Mouse (Mus musculus): ENCODE data around the gene Pgpep1l. TPM values are rescaled to one million over a fixed set of nuclear protein-coding genes. Genes with fewer than 3 reads are reported as not detected.

The Pgpep1l gene
- polyA plus RNA-seq, 1 experiment from 2014 or later = not detected

GRCm38 (mm10) chr7:68213842-68214241, 50.2 kb downstream of the Pgpep1l start:
- Histone ChIP-seq H3K36me3 (peaks cover 97% of the 10 kb centered on the region), H3K4me2 (no peak overlapping the region), H3K9me3 (no peaks in the 10 kb centered on the region), H3K4me1 (replicated peaks) (no peaks in the 10 kb centered on the region), H3K27me3 (no peaks in the 10 kb centered on the region), H3K27ac (no peak overlapping the region), H3K9ac (replicated peaks) (no peak overlapping the region), H3K4me3 (replicated peaks) (no peak overlapping the region)
- ATAC-seq (ENCODE audit: insufficient number of reproducible peaks, insufficient read depth, low FRiP score, low TSS enrichment, low read depth) = no peak
- WGBS = 93% methylated on average over 5 of the region's 5 CpGs

- no peak overlapping the region for H3K9ac ChIP-seq (replicated peaks)
- H3K4me3 ChIP-seq (replicated peaks) = no peak overlapping the region
- H3K4me2 ChIP-seq = no peak overlapping the region
- H3K9me3 ChIP-seq = no peaks in the 10 kb centered on the region
- H3K27ac ChIP-seq = no peak overlapping the region
- peaks cover 97% of the 10 kb centered on the region for H3K36me3 ChIP-seq
- no peaks in the 10 kb centered on the region for H3K27me3 ChIP-seq
- no peaks in the 10 kb centered on the region for H3K4me1 ChIP-seq (replicated peaks)
- no peak for ATAC-seq (ENCODE audit: insufficient number of reproducible peaks, insufficient read depth, low FRiP score, low TSS enrichment, low read depth)
- WGBS = 94% methylated on average over 7 of the region's 7 CpGs
These were observed 52.1 kb downstream of the Pgpep1l start for GRCm38 (mm10) chr7:68211883-68212282.

GRCm38 (mm10) chr7:68210417-68210816, 53.6 kb downstream of the Pgpep1l start:
- ATAC-seq (ENCODE audit: insufficient number of reproducible peaks, insufficient read depth, low FRiP score, low TSS enrichment, low read depth) = no peak

GRCm38 (mm10) chr7:68209039-68209438, 55.0 kb downstream of the Pgpep1l start:
- no peak overlapping the region for H3K27ac ChIP-seq
- H3K4me3 ChIP-seq (replicated peaks) = no peak overlapping the region
- 94% methylated on average over 6 of the region's 6 CpGs for WGBS
- no peak overlapping the region for H3K9ac ChIP-seq (replicated peaks)
- H3K4me2 ChIP-seq = no peak overlapping the region
- no peak for ATAC-seq (ENCODE audit: insufficient number of reproducible peaks, insufficient read depth, low FRiP score, low TSS enrichment, low read depth)
- no peaks in the 10 kb centered on the region for H3K4me1 ChIP-seq (replicated peaks)
- no peaks in the 10 kb centered on the region for H3K27me3 ChIP-seq
- H3K36me3 ChIP-seq = peaks cover 97% of the 10 kb centered on the region
- no peaks in the 10 kb centered on the region for H3K9me3 ChIP-seq

More at GRCm38 (mm10) chr7:68210417-68210816, 53.6 kb downstream of the Pgpep1l start:
- no peaks in the 10 kb centered on the region for H3K9me3 ChIP-seq
- peaks cover 97% of the 10 kb centered on the region for H3K36me3 ChIP-seq
- no peak overlapping the region for H3K27ac ChIP-seq
- no peak overlapping the region for H3K9ac ChIP-seq (replicated peaks)
- 85% methylated on average over 4 of the region's 4 CpGs for WGBS
- H3K27me3 ChIP-seq = no peaks in the 10 kb centered on the region
- no peaks in the 10 kb centered on the region for H3K4me1 ChIP-seq (replicated peaks)
- no peak overlapping the region for H3K4me3 ChIP-seq (replicated peaks)
- no peak overlapping the region for H3K4me2 ChIP-seq

GRCm38 (mm10) chr7:68205776-68206427, 58.1 kb downstream of the Pgpep1l start:
- no peak for ATAC-seq (ENCODE audit: insufficient number of reproducible peaks, insufficient read depth, low FRiP score, low TSS enrichment, low read depth)

GRCm38 (mm10) chr7:68199609-68200008, 64.4 kb downstream of the Pgpep1l start:
- H3K27ac ChIP-seq = no peak overlapping the region
- no peak for ATAC-seq (ENCODE audit: insufficient number of reproducible peaks, insufficient read depth, low FRiP score, low TSS enrichment, low read depth)
- no peaks in the 10 kb centered on the region for H3K27me3 ChIP-seq
- H3K4me3 ChIP-seq (replicated peaks) = no peak overlapping the region
- no peaks in the 10 kb centered on the region for H3K4me1 ChIP-seq (replicated peaks)
- H3K36me3 ChIP-seq = peaks cover 99% of the 10 kb centered on the region
- WGBS = 96% methylated on average over 7 of the region's 7 CpGs
- no peak overlapping the region for H3K9ac ChIP-seq (replicated peaks)
- H3K9me3 ChIP-seq = no peaks in the 10 kb centered on the region
- no peak overlapping the region for H3K4me2 ChIP-seq

More at GRCm38 (mm10) chr7:68205776-68206427, 58.1 kb downstream of the Pgpep1l start:
- Histone ChIP-seq H3K4me2 (no peak overlapping the region), H3K9ac (replicated peaks) (no peak overlapping the region), H3K4me3 (replicated peaks) (no peak overlapping the region), H3K9me3 (no peaks in the 10 kb centered on the region), H3K27me3 (no peaks in the 10 kb centered on the region), H3K4me1 (replicated peaks) (no peaks in the 10 kb centered on the region), H3K36me3 (peaks cover 99% of the 10 kb centered on the region), H3K27ac (no peak overlapping the region)
- WGBS = 90% methylated on average over 8 of the region's 8 CpGs

- no peak overlapping the region for H3K9ac ChIP-seq (replicated peaks)
- H3K4me2 ChIP-seq = no peak overlapping the region
- no peak for ATAC-seq (ENCODE audit: insufficient number of reproducible peaks, insufficient read depth, low FRiP score, low TSS enrichment, low read depth)
- peaks cover 99% of the 10 kb centered on the region for H3K36me3 ChIP-seq
- H3K4me3 ChIP-seq (replicated peaks) = no peak overlapping the region
- H3K4me1 ChIP-seq (replicated peaks) = no peaks in the 10 kb centered on the region
- 80% methylated on average over 15 of the region's 15 CpGs for WGBS
- H3K9me3 ChIP-seq = no peaks in the 10 kb centered on the region
- no peaks in the 10 kb centered on the region for H3K27me3 ChIP-seq
- H3K27ac ChIP-seq = no peak overlapping the region
These were observed 69.9 kb downstream of the Pgpep1l start for GRCm38 (mm10) chr7:68193958-68194695.

GRCm38 (mm10) chr7:68189691-68190456, 74.2 kb downstream of the Pgpep1l start:
- Histone ChIP-seq H3K4me3 (replicated peaks) (no peak overlapping the region), H3K9ac (replicated peaks) (no peak overlapping the region), H3K4me1 (replicated peaks) (no peaks in the 10 kb centered on the region), H3K36me3 (peaks cover 96% of the 10 kb centered on the region), H3K9me3 (no peaks in the 10 kb centered on the region), H3K4me2 (no peak overlapping the region), H3K27ac (no peak overlapping the region), H3K27me3 (no peaks in the 10 kb centered on the region)
- 92% methylated on average over 13 of the region's 13 CpGs for WGBS
- no peak for ATAC-seq (ENCODE audit: insufficient number of reproducible peaks, insufficient read depth, low FRiP score, low TSS enrichment, low read depth)

GRCm38 (mm10) chr7:68189211-68189610, 74.8 kb downstream of the Pgpep1l start:
- Histone ChIP-seq H3K9ac (replicated peaks) (no peak overlapping the region), H3K4me2 (no peak overlapping the region), H3K27ac (no peak overlapping the region), H3K27me3 (no peaks in the 10 kb centered on the region), H3K9me3 (no peaks in the 10 kb centered on the region), H3K4me3 (replicated peaks) (no peak overlapping the region), H3K4me1 (replicated peaks) (no peaks in the 10 kb centered on the region), H3K36me3 (peaks cover 96% of the 10 kb centered on the region)
- 91% methylated on average over 6 of the region's 6 CpGs for WGBS
- ATAC-seq (ENCODE audit: insufficient number of reproducible peaks, insufficient read depth, low FRiP score, low TSS enrichment, low read depth) = no peak

Data from limb, embryonic 12.5 days (tissue).